8 mouse cellular contexts compared by ENCODE assay signal in genomic region chr4:34881851-34882250, GRCm38 (mm10). TPM values are rescaled to one million over a fixed set of nuclear protein-coding genes. Genes with fewer than 3 reads are reported as not detected.
DNase-seq lines count a peak whose midpoint lies in the region; ATAC-seq and TF ChIP-seq lines count a peak whose summit lies in the region.

No protein-coding gene starts in this region.

- intact Hi-C loops in left cerebral cortex, postnatal 4 days (cut with DNase I), result loop anchor here (10.0 kb wide), 1 partner anchor 57 kb away; no protein-coding TSS in a partner anchor

- H3K36me3 ChIP-seq in erythroblast, embryonic 14.5 days (ENCODE audit: control insufficient read depth), result peaks cover 9% of the 10 kb centered on the region
- H3K36me3 ChIP-seq in testis, adult 2 months (ENCODE audit: control insufficient read depth, insufficient read depth, low read length), result no peaks in the 10 kb centered on the region
- H3K36me3 ChIP-seq in liver, embryonic 12.5 days, result peaks cover 14% of the 10 kb centered on the region

- DNase-seq in testis, postnatal 14 days (ENCODE audit: low spot score), result no peak
- DNase-seq in left cerebral cortex, adult 18-20 months (ENCODE audit: low spot score in 2 of 2), result no peak
- no peak for DNase-seq in right cerebral cortex, postnatal 25 days
- no peak for DNase-seq in left cerebral cortex, postnatal 4 days

- no peak for TF ChIP-seq POLR2A in testis, adult 2 months (IDR thresholded peaks at IDR 0.05; ENCODE audit: control insufficient read depth, low read depth, low read length)

- no peak for ATAC-seq in erythroblast, adult 5-6 weeks (replicated peaks; ENCODE audit: low FRiP score, poor library complexity, severe bottlenecking)
- no peak for ATAC-seq in liver, embryonic 12.5 days

- no peaks in the 10 kb centered on the region for H3K27me3 ChIP-seq in erythroblast, embryonic 14.5 days (ENCODE audit: control insufficient read depth)
- H3K27me3 ChIP-seq in testis, adult 2 months (ENCODE audit: control insufficient read depth, insufficient read depth, low read length), result no peaks in the 10 kb centered on the region
- H3K27me3 ChIP-seq in liver, embryonic 12.5 days (replicated peaks), result no peaks in the 10 kb centered on the region

- H3K4me3 ChIP-seq in erythroblast, embryonic 14.5 days (replicated peaks), result peak overlapping the region; percentile 91
- H3K4me3 ChIP-seq in testis, adult 2 months (ENCODE audit: control insufficient read depth, low read depth, low read length), result peak overlapping the region; percentile 9; the same call in 1 of the 2 replicates
- H3K4me3 ChIP-seq in liver, embryonic 12.5 days, result peak overlapping the region; percentile 93

- H3K9ac ChIP-seq in liver, embryonic 12.5 days, result peak overlapping the region; percentile 94

- no peak overlapping the region for H3K27ac ChIP-seq in testis, adult 2 months (ENCODE audit: control insufficient read depth, insufficient read depth, low read depth, low read length)
- H3K27ac ChIP-seq in liver, embryonic 12.5 days, result peak overlapping the region; percentile 96; the same call in 1 of the 2 replicates

- H3K4me2 ChIP-seq in liver, embryonic 12.5 days, result peak overlapping the region; percentile 83

- TF ChIP-seq CTCF in testis, adult 2 months (IDR thresholded peaks at IDR 0.05; ENCODE audit: control insufficient read depth, insufficient read depth, insufficient replicate concordance, low read depth, low read length), result no peak

- 15% methylated on average over 4 of the region's 4 CpGs for WGBS in liver, embryonic 12.5 days (ENCODE audit: insufficient replicate concordance)

- no peaks in the 10 kb centered on the region for H3K9me3 ChIP-seq in erythroblast, embryonic 14.5 days (ENCODE audit: control insufficient read depth, low read length)
- H3K9me3 ChIP-seq in liver, embryonic 12.5 days (replicated peaks), result no peaks in the 10 kb centered on the region

- peaks cover 44% of the 10 kb centered on the region for H3K4me1 ChIP-seq in erythroblast, embryonic 14.5 days (ENCODE audit: control insufficient read depth)
- H3K4me1 ChIP-seq in testis, adult 2 months (ENCODE audit: control insufficient read depth, insufficient read depth, low read length), result peaks cover 9% of the 10 kb centered on the region
- peaks cover 39% of the 10 kb centered on the region for H3K4me1 ChIP-seq in liver, embryonic 12.5 days

RNA-seq across cellular contexts. Expression of gene Zfp292, which starts 0.9 kb away (rescaled TPM):
- polyA plus RNA-seq in erythroblast, embryonic 14.5 days (2012), result 0.03 TPM in 1 of 2 replicates, not detected in the other
- total RNA-seq in erythroblast, adult 5-6 weeks (2015; ENCODE audit: low replicate concordance), result 9.2 and 10.4 TPM in 2 replicates
- total RNA-seq in erythroblast, adult 5-6 weeks (2017; ENCODE audit: low replicate concordance), result 6.4 and 7.8 TPM in 2 replicates
- polyA plus RNA-seq in testis, adult 2 months (2012; rRNA removed), result 1.1 and 1.3 TPM in 2 replicates
- 7.1 and 7.9 TPM in 2 replicates for polyA plus RNA-seq in liver, embryonic 12.5 days (2016; fragmentation: Nextera tagmentation; extraction: Ambion mirVana)
- 10 to 100 TPM; 26.5 to 27.5 TPM for total RNA-seq in left cerebral cortex, adult 18-20 months (2021)
- total RNA-seq in left cerebral cortex, postnatal 4 days (2021), result 10 to 100 TPM; 43.0 to 44.8 TPM

RNA-seq across cellular contexts. Expression of gene Cga, which starts 11.7 kb away (rescaled TPM):
- not detected in 2 replicates for polyA plus RNA-seq in erythroblast, embryonic 14.5 days (2012)
- total RNA-seq in erythroblast, adult 5-6 weeks (2015; ENCODE audit: low replicate concordance), result not detected in 2 replicates
- total RNA-seq in erythroblast, adult 5-6 weeks (2017; ENCODE audit: low replicate concordance), result not detected in 2 replicates
- polyA plus RNA-seq in testis, adult 2 months (2012; rRNA removed), result not detected in 2 replicates
- 0.20 TPM in 1 of 2 replicates, not detected in the other for polyA plus RNA-seq in liver, embryonic 12.5 days (2016; fragmentation: Nextera tagmentation; extraction: Ambion mirVana)
- not detected for total RNA-seq in left cerebral cortex, adult 18-20 months (2021)
- not detected for total RNA-seq in left cerebral cortex, postnatal 4 days (2021)

Comparison
In these comparisons a context has a peak if more than half of its experiments do, and no peak if none do; other contexts are left out.
1. H3K4me3 ChIP-seq: peak in every context shown above with its lines; median percentile 93 in liver, embryonic 12.5 days; 91 in erythroblast, embryonic 14.5 days; 9 in testis, adult 2 months.